Mouse (Mus musculus) intestine, embryonic 16.5 days (tissue): ENCODE results near the gene N4bp2. TPM values are rescaled to one million over a fixed set of nuclear protein-coding genes. Genes with fewer than 3 reads are reported as not detected.

ENCODE experiments used
- ATAC-seq: fragments of 200-750 bp; cut with Nextera tagmentation; 2 replicates; pipeline ENCODE4 v1.8.0; 2017; ENCODE audit warnings: moderate TSS enrichment, moderate library complexity
- H3K27ac ChIP-seq: fragments of 300-500 bp; sonication (generic); 2 replicates; pipeline ENCODE4 v1.5.1; 2014; ENCODE audit warnings: mild to moderate bottlenecking, low read length
- H3K27me3 ChIP-seq: fragments of 300-500 bp; sonication (generic); replicated peaks from 2 replicates; pipeline ENCODE4 v1.6.1; 2014; ENCODE audit warnings: low read length, control low read depth, mixed read lengths; ENCODE audit not compliant: control insufficient read depth, insufficient read depth
- H3K36me3 ChIP-seq: fragments of 300-500 bp; sonication (generic); 2 replicates; pipeline ENCODE4 v1.6.1; 2014; ENCODE audit warnings: low read length, control low read depth; ENCODE audit not compliant: control insufficient read depth, insufficient read depth
- H3K4me1 ChIP-seq: fragments of 300-500 bp; sonication (generic); 2 replicates; pipeline ENCODE4 v1.6.1; 2014; ENCODE audit warnings: low read length, control low read depth, mixed read lengths; ENCODE audit not compliant: control insufficient read depth, insufficient read depth
- H3K4me2 ChIP-seq: fragments of 300-500 bp; sonication (generic); 2 replicates; pipeline ENCODE4 v1.6.1; 2014; ENCODE audit warnings: low read depth, low read length, control low read depth
- H3K4me3 ChIP-seq: fragments of 300-500 bp; sonication (generic); 2 replicates; pipeline ENCODE4 v1.5.1; 2014; ENCODE audit warnings: mild to moderate bottlenecking, low read length
- H3K9ac ChIP-seq: fragments of 300-500 bp; sonication (generic); 2 replicates; pipeline ENCODE4 v1.6.1; 2014; ENCODE audit warnings: low read depth, low read length
- H3K9me3 ChIP-seq: fragments of 300-500 bp; sonication (generic); 2 replicates; pipeline ENCODE4 v1.6.1; 2016; ENCODE audit warnings: low read length, control low read depth; ENCODE audit not compliant: control insufficient read depth
- whole genome bisulfite sequencing: fragments of 180-500 bp; shearing (Covaris S2); extraction: QIAGEN DNeasy Blood & Tissue Kit; methylation state at CpG from one replicate; pipeline ENCODE4 v1.1.7; 2014; 5-methylcytosine and 5-hydroxymethylcytosine counted together
- polyA plus RNA-seq: library from polyadenylated mRNA; unstranded; fragments of >200 nt; fragmentation: Nextera tagmentation; extraction: Ambion mirVana; gene quantifications from 2 replicates; pipeline ENCODE4 v1.2.1, GENCODE M21; 2015

Gene N4bp2
- polyA plus RNA-seq, 1 experiment from 2014 or later: 16.8 TPM

DNA sequence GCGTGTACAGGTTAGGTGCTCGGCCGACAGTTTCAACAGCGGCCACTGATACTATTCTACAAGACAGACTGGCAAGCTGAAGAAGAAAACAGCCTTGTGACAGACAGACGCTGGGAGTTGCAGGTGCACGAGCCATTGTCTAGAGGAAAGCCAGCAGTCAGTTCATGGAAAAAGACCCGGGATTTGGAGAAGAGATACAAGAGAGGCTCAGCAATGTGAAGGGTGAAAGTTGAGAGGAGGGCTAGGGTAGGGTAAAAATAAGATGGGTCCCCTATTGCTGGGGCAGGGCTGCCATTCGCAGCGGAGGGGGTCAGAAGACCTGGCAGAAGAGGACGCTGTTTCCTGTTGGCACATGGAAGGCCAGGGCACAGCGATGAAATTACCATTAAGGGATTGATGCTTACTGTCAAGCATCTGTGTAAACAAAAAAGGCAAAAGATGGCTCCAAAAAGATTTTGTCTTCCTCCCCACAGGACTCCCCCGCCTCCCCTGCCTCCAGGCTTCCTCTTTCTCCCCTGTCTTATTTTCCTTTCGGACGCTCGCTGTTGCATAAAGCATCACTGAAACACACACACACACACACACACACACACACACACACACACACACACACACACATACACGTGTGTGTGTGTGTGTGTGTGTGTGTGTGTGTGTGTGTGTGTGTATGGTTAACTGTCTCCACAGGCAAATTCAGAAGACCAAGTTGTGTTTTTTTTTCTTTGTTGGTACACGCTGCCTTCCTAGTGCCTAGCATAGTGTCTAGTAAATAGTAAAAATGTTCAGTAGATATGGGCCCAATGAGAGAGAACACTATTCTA, 93.5 kb downstream of the N4bp2 start:
- H3K27me3 ChIP-seq: no peaks in the 10 kb centered on the region
- no peak overlapping the region for H3K4me2 ChIP-seq
- H3K9me3 ChIP-seq: no peaks in the 10 kb centered on the region
- no peak overlapping the region for H3K4me3 ChIP-seq
- WGBS: 84% methylated on average over 16 of the region's 17 CpGs
- ATAC-seq: no peak
- peaks cover 2% of the 10 kb centered on the region; the same call in 1 of the 2 replicates for H3K4me1 ChIP-seq
- H3K36me3 ChIP-seq: no peaks in the 10 kb centered on the region
- no peak overlapping the region for H3K27ac ChIP-seq
- no peak overlapping the region for H3K9ac ChIP-seq

DNA sequence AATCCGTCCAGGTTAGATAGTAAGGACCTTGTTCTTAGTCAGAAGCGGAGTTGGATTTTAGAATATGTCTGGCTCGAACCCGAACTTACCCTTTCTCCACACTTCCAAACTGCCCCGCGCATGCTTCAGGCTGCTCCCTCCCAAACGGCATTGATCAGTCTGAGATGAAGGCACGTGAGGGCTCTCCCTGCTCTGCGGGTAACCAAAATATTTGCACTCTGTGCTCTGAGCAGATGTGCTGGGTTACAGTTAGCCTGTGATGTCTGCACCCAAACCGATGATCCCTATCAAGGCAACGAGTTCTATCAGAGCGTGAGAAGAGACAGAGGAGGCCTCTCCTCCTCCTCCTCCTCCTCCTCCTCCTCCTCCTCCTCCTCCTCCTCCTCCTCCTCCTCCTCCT, 94.6 kb downstream of the N4bp2 start:
- ATAC-seq: no peak
- peaks cover 2% of the 10 kb centered on the region; the same call in 1 of the 2 replicates for H3K4me1 ChIP-seq
- 67% methylated on average over 12 of the region's 12 CpGs for WGBS
- no peak overlapping the region for H3K4me3 ChIP-seq
- no peaks in the 10 kb centered on the region for H3K27me3 ChIP-seq
- H3K4me2 ChIP-seq: no peak overlapping the region
- H3K9ac ChIP-seq: no peak overlapping the region
- H3K9me3 ChIP-seq: no peaks in the 10 kb centered on the region
- no peaks in the 10 kb centered on the region for H3K36me3 ChIP-seq
- no peak overlapping the region for H3K27ac ChIP-seq

DNA sequence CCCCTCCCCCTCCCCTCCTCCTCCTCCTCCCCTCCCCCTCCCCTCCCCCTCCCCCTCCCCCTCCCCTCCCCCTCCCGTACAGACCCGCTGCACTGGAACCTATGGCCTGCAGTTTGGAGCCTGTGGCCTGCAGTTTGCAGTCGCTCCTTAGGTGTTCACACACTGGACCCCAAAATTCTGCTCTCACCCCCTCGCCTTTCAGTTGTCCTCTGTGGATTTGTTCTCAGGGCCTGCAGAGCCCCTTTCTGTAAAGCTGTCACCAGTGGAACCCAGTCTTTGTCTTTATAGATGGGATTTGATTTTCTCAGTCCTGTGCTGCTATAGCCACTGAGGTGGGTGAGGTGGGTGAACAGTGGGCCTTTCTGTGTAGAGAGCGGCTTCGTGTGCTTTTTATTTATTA, 95.0 kb downstream of the N4bp2 start:
- H3K27ac ChIP-seq: peak overlapping the region; percentile 9; the same call in 1 of the 2 replicates

DNA sequence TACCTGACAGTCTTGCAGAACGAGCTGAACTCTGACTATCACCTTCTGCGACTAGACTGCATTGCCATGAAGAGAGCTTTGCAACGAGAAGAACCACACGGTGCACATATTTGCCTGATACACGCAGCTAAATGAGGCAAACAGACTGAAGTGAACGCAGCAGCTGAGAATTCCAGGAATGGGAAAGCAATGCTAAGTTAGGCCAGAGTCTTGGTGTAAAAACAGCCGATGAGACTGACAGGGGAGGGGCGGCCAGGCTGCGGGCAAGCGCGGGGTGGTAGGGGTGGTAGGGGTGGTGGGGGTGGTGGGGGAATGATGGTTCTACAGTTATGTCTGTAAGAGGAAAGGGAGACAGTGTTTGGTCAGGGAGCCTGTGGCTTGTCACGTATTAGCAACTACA, 95.6 kb downstream of the N4bp2 start:
- Histone ChIP-seq H3K4me2 (no peak overlapping the region), H3K4me1 (peaks cover 2% of the 10 kb centered on the region; the same call in 1 of the 2 replicates), H3K4me3 (no peak overlapping the region), H3K27me3 (no peaks in the 10 kb centered on the region), H3K27ac (peak overlapping the region; percentile 9; the same call in 1 of the 2 replicates), H3K9me3 (no peaks in the 10 kb centered on the region), H3K9ac (no peak overlapping the region), H3K36me3 (no peaks in the 10 kb centered on the region)
- peak; percentile 63 for ATAC-seq
- WGBS: 45% methylated on average over 12 of the region's 12 CpGs

More for the DNA sequence above, 95.0 kb downstream of the N4bp2 start:
- no peak overlapping the region for H3K4me3 ChIP-seq
- H3K27me3 ChIP-seq: no peaks in the 10 kb centered on the region
- no peak for ATAC-seq
- no peak overlapping the region for H3K4me2 ChIP-seq
- no peak overlapping the region for H3K9ac ChIP-seq
- H3K9me3 ChIP-seq: no peaks in the 10 kb centered on the region
- H3K36me3 ChIP-seq: no peaks in the 10 kb centered on the region
- WGBS: 81% methylated on average over 3 of the region's 6 CpGs
- H3K4me1 ChIP-seq: peaks cover 2% of the 10 kb centered on the region; the same call in 1 of the 2 replicates

DNA sequence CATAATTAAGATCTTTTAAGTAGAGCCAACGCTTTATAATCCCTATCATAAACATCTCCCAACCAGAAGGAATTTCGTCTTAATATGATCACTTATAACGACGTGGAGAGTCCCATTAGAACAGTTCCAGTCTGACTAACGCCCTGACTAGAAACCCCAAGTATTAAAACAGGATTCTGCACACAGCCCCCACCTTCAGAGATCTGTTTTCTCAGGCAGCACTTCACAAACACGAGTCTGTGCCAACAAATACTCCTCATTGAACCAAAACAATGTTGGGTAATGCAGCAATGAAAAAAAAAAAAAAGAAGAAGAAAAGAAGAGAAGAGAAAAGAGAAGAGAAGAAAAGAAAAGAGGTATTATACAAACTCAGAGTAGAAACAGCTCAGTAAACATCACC, 96.1 kb downstream of the N4bp2 start:
- no peak overlapping the region for H3K4me3 ChIP-seq
- 42% methylated on average over 6 of the region's 6 CpGs for WGBS
- peaks cover 2% of the 10 kb centered on the region; the same call in 1 of the 2 replicates for H3K4me1 ChIP-seq
- H3K9ac ChIP-seq: no peak overlapping the region
- no peak overlapping the region for H3K27ac ChIP-seq
- no peak for ATAC-seq
- H3K9me3 ChIP-seq: no peaks in the 10 kb centered on the region
- H3K4me2 ChIP-seq: no peak overlapping the region
- H3K36me3 ChIP-seq: no peaks in the 10 kb centered on the region
- no peaks in the 10 kb centered on the region for H3K27me3 ChIP-seq

DNA sequence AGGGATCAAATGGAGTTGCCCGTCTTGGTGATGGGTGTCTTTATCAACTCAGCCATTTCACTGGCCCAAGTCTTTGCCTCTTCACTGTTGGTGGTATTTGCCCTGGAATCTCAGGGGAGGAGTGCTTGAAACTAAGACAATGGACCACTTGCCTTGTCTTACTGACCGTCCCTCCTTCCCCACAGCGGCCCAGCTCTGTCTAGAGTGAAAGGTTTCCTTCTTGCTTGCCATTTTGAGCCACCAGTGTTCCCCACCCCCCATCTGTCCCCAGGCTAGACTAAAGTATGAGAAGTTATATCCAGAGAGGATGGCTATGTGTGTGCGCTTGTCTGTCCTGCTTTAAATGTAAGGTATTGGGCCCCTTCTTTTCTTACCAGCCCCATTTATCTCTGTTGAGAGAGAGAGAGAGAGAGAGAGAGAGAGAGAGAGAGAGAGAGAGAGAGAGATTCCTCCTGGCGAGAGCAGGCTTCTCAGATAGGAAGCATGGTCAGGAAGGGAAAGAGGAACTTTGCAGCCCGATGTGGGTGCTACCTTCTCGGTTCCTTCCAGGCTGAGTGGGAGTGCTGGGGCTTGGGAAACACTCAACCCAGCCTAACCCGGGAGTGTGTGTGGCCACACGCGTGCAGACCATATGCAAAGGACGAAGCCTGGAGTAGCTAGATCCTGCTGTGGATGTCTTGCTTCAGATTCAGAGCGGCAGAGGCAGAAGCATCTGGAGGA, 97.1 kb downstream of the N4bp2 start:
- Histone ChIP-seq H3K27me3 (no peaks in the 10 kb centered on the region), H3K4me2 (no peak overlapping the region), H3K9me3 (no peaks in the 10 kb centered on the region), H3K4me3 (no peak overlapping the region), H3K4me1 (peaks cover 2% of the 10 kb centered on the region; the same call in 1 of the 2 replicates), H3K27ac (no peak overlapping the region), H3K9ac (no peak overlapping the region), H3K36me3 (no peaks in the 10 kb centered on the region)
- WGBS: 83% methylated on average over 12 of the region's 12 CpGs
- no peak for ATAC-seq

DNA sequence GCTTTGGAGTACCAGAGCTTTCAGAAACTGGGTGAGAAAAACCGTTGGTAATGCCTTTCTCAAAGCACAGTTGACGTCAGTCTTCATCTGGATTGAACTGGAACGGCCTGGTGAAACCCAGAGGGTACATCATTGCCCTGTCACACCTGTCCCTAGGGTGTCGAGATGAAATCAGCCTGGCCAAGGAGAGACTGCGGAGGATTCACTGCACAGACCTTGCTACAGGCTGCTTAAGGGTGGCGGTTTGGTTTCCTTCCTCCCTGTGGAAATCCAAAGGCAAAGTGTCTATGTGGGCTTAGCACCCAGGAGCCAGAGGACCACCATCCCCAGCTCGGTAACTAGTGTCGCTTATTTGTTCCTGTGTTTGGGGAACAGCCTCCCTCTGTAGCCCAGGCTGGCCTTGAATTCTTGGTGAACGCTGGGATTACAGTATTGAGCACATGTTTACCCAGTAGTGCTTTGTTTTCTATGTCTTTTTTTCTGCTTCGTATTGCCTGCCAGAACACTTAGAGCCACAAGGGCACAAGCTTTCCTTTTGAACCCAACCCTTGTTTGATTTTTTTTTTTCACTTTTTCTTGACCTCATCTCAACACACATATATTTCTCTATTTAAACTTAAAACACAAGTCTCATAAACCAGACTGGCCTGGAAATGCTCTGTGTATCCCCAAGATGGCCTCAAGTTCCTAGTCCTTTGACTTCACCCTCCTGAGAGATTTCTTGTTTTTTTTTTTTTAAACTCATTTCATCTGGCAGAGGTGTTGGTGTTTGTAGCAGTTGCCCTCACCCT, 98.0 kb downstream of the N4bp2 start, which contains the start of gene Rhoh:
Rhoh (plus strand) TSS at position 60 of the 791 bp plus-strand sequence.
- H3K4me1 ChIP-seq: peaks cover 2% of the 10 kb centered on the region; the same call in 1 of the 2 replicates
- WGBS: 84% methylated on average over 10 of the region's 10 CpGs
- H3K27ac ChIP-seq: no peak within 1 kb of the TSS
- no peaks in the 10 kb centered on the region for H3K9me3 ChIP-seq
- no peaks in the 10 kb centered on the region for H3K36me3 ChIP-seq
- no peaks in the 10 kb centered on the region for H3K27me3 ChIP-seq
- H3K4me2 ChIP-seq: no peak within 1 kb of the TSS
- no peak for ATAC-seq
- H3K9ac ChIP-seq: no peak within 1 kb of the TSS
- no peak within 1 kb of the TSS for H3K4me3 ChIP-seq

DNA sequence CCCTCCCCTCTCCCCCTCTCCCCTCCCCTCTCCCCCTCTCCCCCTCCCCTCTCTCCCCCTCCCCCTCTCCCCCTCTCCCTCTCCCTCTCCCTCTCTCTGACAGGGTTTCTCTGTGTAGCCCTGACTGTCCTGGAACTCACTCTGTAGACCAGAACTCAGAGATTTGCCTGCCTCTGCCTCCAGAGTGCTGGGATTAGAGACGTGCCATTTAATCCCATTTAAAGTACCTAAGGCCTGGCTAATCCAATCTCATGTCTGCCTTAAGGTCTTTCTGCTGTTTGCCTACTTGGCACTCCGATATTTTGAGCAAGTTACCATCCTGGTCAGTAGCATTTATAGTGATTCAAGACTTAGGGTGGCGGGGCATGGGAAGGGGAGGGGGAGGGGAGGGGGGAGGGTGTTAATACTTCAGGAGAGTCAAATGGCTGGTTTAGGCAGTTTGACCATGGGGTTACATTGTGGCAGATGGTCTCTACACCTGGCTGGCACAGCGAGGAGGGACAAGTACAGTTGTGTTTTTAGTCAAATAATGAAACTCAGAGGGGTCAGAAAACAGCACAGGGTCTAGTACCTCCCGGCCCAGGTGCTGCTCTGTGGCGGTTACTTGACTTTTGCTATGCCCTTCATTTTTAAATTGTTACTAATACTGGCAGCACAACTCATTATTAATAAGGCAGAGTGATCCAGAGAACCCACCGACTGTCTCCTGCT, 99.1 kb downstream of the N4bp2 start:
- no peak overlapping the region for H3K4me2 ChIP-seq
- peaks cover 2% of the 10 kb centered on the region; the same call in 1 of the 2 replicates for H3K4me1 ChIP-seq
- 90% methylated on average over 7 of the region's 7 CpGs for WGBS
- no peak for ATAC-seq
- no peak overlapping the region for H3K4me3 ChIP-seq
- H3K9me3 ChIP-seq: no peaks in the 10 kb centered on the region
- no peaks in the 10 kb centered on the region for H3K27me3 ChIP-seq
- no peaks in the 10 kb centered on the region for H3K36me3 ChIP-seq
- H3K9ac ChIP-seq: no peak overlapping the region
- H3K27ac ChIP-seq: no peak overlapping the region
